Comparison of ENCODE assay signal across 12 mouse cellular contexts in genomic region chr1:80018391-80019065, GRCm38 (mm10).
DNase-seq lines count a peak whose midpoint lies in the region; ATAC-seq and TF ChIP-seq lines count a peak whose summit lies in the region.
"Had no signal": no experiment of that assay in that cellular context is flagged by ENCODE, and none has a peak within 500 bp of the region (broad histone marks: within the 10 kb centered on the region; RNA-seq: fewer than 3 reads in every experiment).

No protein-coding gene starts in this region.

- peak; percentile 75; the same call in 1 of the 2 replicates for ATAC-seq in kidney, embryonic 16.5 days (ENCODE audit: low FRiP score, low TSS enrichment)
- ATAC-seq in megakaryocyte progenitor cell, adult 5-6 weeks (replicated peaks; ENCODE audit: poor library complexity): no peak
- no peak for ATAC-seq in liver, embryonic 12.5 days

- peak; percentile 10 for DNase-seq in lung, adult 18-20 months
- DNase-seq in lung, adult 2 months: no peak
- peak; percentile 84 for DNase-seq in gastrocnemius, postnatal 25 days
- peak; percentile 89 for DNase-seq in skeletal muscle tissue, adult 2 months (ENCODE audit: low read depth, low spot score)
- no peak for DNase-seq in thymus, postnatal 4 days
- DNase-seq: liver, embryonic 13.5 days had no signal

- H3K4me3 ChIP-seq in lung, adult 2 months (replicated peaks; ENCODE audit: extremely low read depth, low read depth, low read length): no peak overlapping the region
- H3K4me3 ChIP-seq in kidney, embryonic 16.5 days (ENCODE audit: low read length): no peak overlapping the region
- H3K4me3 ChIP-seq in liver, embryonic 12.5 days: no peak overlapping the region
- H3K4me3 ChIP-seq: erythroblast, embryonic 14.5 days; liver, embryonic 13.5 days; neural tube, embryonic 12.5 days; stomach, embryonic 15.5 days had no signal

- H3K9ac ChIP-seq in kidney, embryonic 16.5 days (replicated peaks; ENCODE audit: low read length): no peak overlapping the region
- no peak overlapping the region for H3K9ac ChIP-seq in liver, embryonic 12.5 days
- H3K9ac ChIP-seq: liver, embryonic 13.5 days; neural tube, embryonic 12.5 days; stomach, embryonic 15.5 days had no signal

- H3K9me3 ChIP-seq in kidney, embryonic 16.5 days (ENCODE audit: low read length): no peaks in the 10 kb centered on the region
- H3K9me3 ChIP-seq in liver, embryonic 12.5 days (replicated peaks): no peaks in the 10 kb centered on the region
- H3K9me3 ChIP-seq: liver, embryonic 13.5 days; neural tube, embryonic 12.5 days; stomach, embryonic 15.5 days had no signal

- H3K27me3 ChIP-seq in kidney, embryonic 16.5 days (ENCODE audit: insufficient read depth, low read length): no peaks in the 10 kb centered on the region
- no peaks in the 10 kb centered on the region for H3K27me3 ChIP-seq in liver, embryonic 12.5 days (replicated peaks)
- H3K27me3 ChIP-seq: liver, embryonic 13.5 days; neural tube, embryonic 12.5 days; stomach, embryonic 15.5 days had no signal

- no peaks in the 10 kb centered on the region for H3K36me3 ChIP-seq in kidney, embryonic 16.5 days (ENCODE audit: insufficient read depth, low read length)
- no peaks in the 10 kb centered on the region for H3K36me3 ChIP-seq in liver, embryonic 12.5 days
- H3K36me3 ChIP-seq: liver, embryonic 13.5 days; neural tube, embryonic 12.5 days; stomach, embryonic 15.5 days had no signal

- WGBS in lung, adult 2 months: 55% methylated on average over 11 of the region's 11 CpGs
- 62% methylated on average over 11 of the region's 11 CpGs for WGBS in kidney, embryonic 16.5 days
- WGBS in liver, embryonic 12.5 days (ENCODE audit: insufficient replicate concordance): 39% methylated on average over 11 of the region's 11 CpGs

- no peak for TF ChIP-seq CTCF in lung, adult 2 months (IDR thresholded peaks at IDR 0.05; ENCODE audit: insufficient read depth, low read length)

- no peaks in the 10 kb centered on the region; the same call in none of the 2 replicates for H3K4me1 ChIP-seq in lung, adult 2 months (ENCODE audit: control insufficient read depth, insufficient read depth, low read length)
- no peaks in the 10 kb centered on the region for H3K4me1 ChIP-seq in kidney, embryonic 16.5 days (ENCODE audit: insufficient read depth, low read length)
- H3K4me1 ChIP-seq in liver, embryonic 12.5 days: peaks cover 16% of the 10 kb centered on the region; the same call in 1 of the 2 replicates
- H3K4me1 ChIP-seq: neural tube, embryonic 12.5 days had no signal

- H3K27ac ChIP-seq in kidney, embryonic 16.5 days (ENCODE audit: low read length): 0 out of 2 replicates have a peak overlapping the region, but pooled peaks have one; percentile 20
- H3K27ac ChIP-seq in liver, embryonic 12.5 days: no peak overlapping the region
- H3K27ac ChIP-seq: liver, embryonic 13.5 days; neural tube, embryonic 12.5 days; stomach, embryonic 15.5 days had no signal

- H3K4me2 ChIP-seq in kidney, embryonic 16.5 days (replicated peaks; ENCODE audit: low read depth, low read length): no peak overlapping the region
- H3K4me2 ChIP-seq in liver, embryonic 12.5 days: no peak overlapping the region
- H3K4me2 ChIP-seq: liver, embryonic 13.5 days; neural tube, embryonic 12.5 days; stomach, embryonic 15.5 days had no signal

- no peak for TF ChIP-seq POLR2A in lung, adult 2 months (IDR thresholded peaks at IDR 0.05; ENCODE audit: borderline replicate concordance, extremely low read depth, low read depth, low read length)

Comparison
In these comparisons a context has a peak if more than half of its experiments do, and no peak if none do; other contexts are left out.
1. DNase-seq: peak in lung, adult 18-20 months (2 of 2), gastrocnemius, postnatal 25 days (single experiment) and skeletal muscle tissue, adult 2 months (single experiment); none in lung, adult 2 months (single experiment) and thymus, postnatal 4 days (single experiment).